Mouse (Mus musculus): ENCODE results near the gene Ppt1.

- TF ChIP-seq CTCF (IDR thresholded peaks at IDR 0.05; ENCODE audit: low read depth): no peak
- TF ChIP-seq EP300 (optimal IDR thresholded peaks at IDR 0.05): no peak
Observed at GRCm38 (mm10) chr4:122897750-122898149, 61.7 kb downstream of the Ppt1 start.
